Mouse (Mus musculus) embryonic facial prominence, embryonic 10.5 days (tissue): ENCODE data around the gene Cd200r1. TPM values are rescaled to one million over a fixed set of nuclear protein-coding genes. Genes with fewer than 3 reads are reported as not detected.

Experiments used
- DNase-seq: peaks from one replicate; pipeline ENCODE4 v3.0.0-alpha.2; 2017; ENCODE audit warnings: low spot score
- H3K27ac ChIP-seq: fragments of 300-500 bp; sonication (generic); replicated peaks from 2 replicates; pipeline ENCODE4 v1.5.1; 2016; ENCODE audit warnings: mild to moderate bottlenecking
- H3K27me3 ChIP-seq: fragments of 300-500 bp; sonication (generic); replicated peaks from 2 replicates; pipeline ENCODE4 v1.6.1; 2016; ENCODE audit warnings: low read depth, mild to moderate bottlenecking; ENCODE audit not compliant: poor library complexity, severe bottlenecking
- H3K36me3 ChIP-seq: fragments of 300-500 bp; sonication (generic); replicated peaks from 2 replicates; pipeline ENCODE4 v1.6.1; 2016; ENCODE audit warnings: mild to moderate bottlenecking, moderate library complexity
- H3K4me1 ChIP-seq: fragments of 300-500 bp; sonication (generic); 2 replicates; pipeline ENCODE4 v1.6.1; 2016
- H3K4me3 ChIP-seq: fragments of 300-500 bp; sonication (generic); 2 replicates; pipeline ENCODE4 v1.5.1; 2016; ENCODE audit warnings: mild to moderate bottlenecking, moderate library complexity
- H3K9me3 ChIP-seq: fragments of 300-500 bp; sonication (generic); 2 replicates; pipeline ENCODE4 v1.6.1; 2016; ENCODE audit warnings: mild to moderate bottlenecking
- WGBS: fragments of 180-500 bp; shearing (Covaris S2); methylation state at CpG from one replicate; pipeline ENCODE4 v1.1.7; 2016; 5-methylcytosine and 5-hydroxymethylcytosine counted together
- polyA plus RNA-seq: library from polyadenylated mRNA; unstranded; fragments of >200 nt; fragmentation: Nextera tagmentation; extraction: Ambion mirVana; gene quantifications from 2 replicates; pipeline ENCODE4 v1.2.1, GENCODE M21; 2016

The Cd200r1 gene
- polyA plus RNA-seq = 0.15 and 0.16 TPM in 2 replicates

GRCm38 (mm10) chr16:44765555-44766319, at the start of gene Cd200r1:
Gene Cd200r1 (plus strand): TSS chr16:44765736.
- Histone ChIP-seq H3K4me1 (no peaks in the 10 kb centered on the region), H3K4me3 (no peak within 1 kb of the TSS), H3K9me3 (no peaks in the 10 kb centered on the region), H3K27me3 (no peaks in the 10 kb centered on the region), H3K27ac (no peak within 1 kb of the TSS), H3K36me3 (no peaks in the 10 kb centered on the region)
- WGBS = 83% methylated on average over 22 of the region's 22 CpGs
- DNase-seq = no peak

- no peaks in the 10 kb centered on the region for H3K9me3 ChIP-seq
- WGBS = 44% methylated on average over 10 of the region's 10 CpGs
- no peak overlapping the region for H3K4me3 ChIP-seq
- peaks cover 15% of the 10 kb centered on the region for H3K36me3 ChIP-seq
- peak overlapping the region; percentile 61 for H3K27ac ChIP-seq
- peaks cover 10% of the 10 kb centered on the region for H3K4me1 ChIP-seq
- peak; percentile 32 for DNase-seq
- H3K27me3 ChIP-seq = no peaks in the 10 kb centered on the region
Observed at GRCm38 (mm10) chr16:44716305-44717140, 49.0 kb upstream of the Cd200r1 start.

- Histone ChIP-seq H3K4me1 (peaks cover 10% of the 10 kb centered on the region), H3K27ac (no peak overlapping the region), H3K9me3 (no peaks in the 10 kb centered on the region), H3K36me3 (peaks cover 15% of the 10 kb centered on the region), H3K27me3 (no peaks in the 10 kb centered on the region), H3K4me3 (no peak overlapping the region)
- DNase-seq = no peak
- WGBS = 79% methylated on average over 2 of the region's 2 CpGs
Observed at GRCm38 (mm10) chr16:44717141-44717634, 48.3 kb upstream of the Cd200r1 start.

DNA sequence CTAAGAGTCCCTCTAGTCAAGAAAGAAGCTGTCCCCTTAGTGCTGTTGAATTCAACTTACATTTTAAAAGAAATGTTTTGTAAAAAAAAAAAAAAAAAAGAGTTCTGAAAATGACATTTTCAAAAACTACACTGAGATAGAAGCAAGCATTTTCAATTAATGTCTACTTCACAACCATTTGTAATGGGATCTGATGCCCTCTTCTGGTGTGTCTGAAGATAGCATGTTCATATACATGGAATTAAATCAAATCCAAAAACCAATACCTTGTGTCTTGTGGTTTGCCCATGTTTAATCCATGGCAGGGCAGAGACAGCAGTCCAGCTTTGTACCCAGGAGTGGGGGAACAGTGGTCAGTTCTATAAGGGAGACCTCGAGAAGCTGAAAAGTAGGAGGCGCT, 47.7 kb upstream of the Cd200r1 start:
- DNase-seq = no peak
- peaks cover 12% of the 10 kb centered on the region for H3K4me1 ChIP-seq
- H3K27ac ChIP-seq = no peak overlapping the region
- H3K36me3 ChIP-seq = peaks cover 15% of the 10 kb centered on the region
- H3K27me3 ChIP-seq = no peaks in the 10 kb centered on the region
- 69% methylated on average over 2 of the region's 2 CpGs for WGBS
- H3K4me3 ChIP-seq = no peak overlapping the region
- no peaks in the 10 kb centered on the region for H3K9me3 ChIP-seq

- WGBS = 84% methylated on average over 7 of the region's 7 CpGs
- no peak overlapping the region for H3K4me3 ChIP-seq
- no peak for DNase-seq
- H3K36me3 ChIP-seq = peaks cover 15% of the 10 kb centered on the region
- H3K9me3 ChIP-seq = no peaks in the 10 kb centered on the region
- peaks cover 20% of the 10 kb centered on the region for H3K4me1 ChIP-seq
- no peaks in the 10 kb centered on the region for H3K27me3 ChIP-seq
- no peak overlapping the region for H3K27ac ChIP-seq
Observed at GRCm38 (mm10) chr16:44719349-44719748, 46.2 kb upstream of the Cd200r1 start.

GRCm38 (mm10) chr16:44720518-44720917, 45.0 kb upstream of the Cd200r1 start:
- WGBS = 73% methylated on average over 3 of the region's 3 CpGs
- Histone ChIP-seq H3K27ac (no peak overlapping the region), H3K4me3 (no peak overlapping the region), H3K9me3 (no peaks in the 10 kb centered on the region), H3K27me3 (no peaks in the 10 kb centered on the region), H3K36me3 (peaks cover 15% of the 10 kb centered on the region), H3K4me1 (peaks cover 25% of the 10 kb centered on the region)
- DNase-seq = no peak

- DNase-seq = no peak
- H3K27me3 ChIP-seq = no peaks in the 10 kb centered on the region
- H3K4me3 ChIP-seq = no peak overlapping the region
- peaks cover 24% of the 10 kb centered on the region for H3K36me3 ChIP-seq
- WGBS = 84% methylated on average over 2 of the region's 2 CpGs
- H3K9me3 ChIP-seq = no peaks in the 10 kb centered on the region
- H3K4me1 ChIP-seq = peaks cover 21% of the 10 kb centered on the region
- no peak overlapping the region for H3K27ac ChIP-seq
Observed at GRCm38 (mm10) chr16:44722666-44723065, 42.9 kb upstream of the Cd200r1 start.

- Histone ChIP-seq H3K9me3 (no peaks in the 10 kb centered on the region), H3K36me3 (peaks cover 39% of the 10 kb centered on the region), H3K4me1 (peaks cover 21% of the 10 kb centered on the region), H3K27me3 (no peaks in the 10 kb centered on the region), H3K27ac (peak within 1 kb of the TSS; percentile 96), H3K4me3 (peak within 1 kb of the TSS; percentile 74)
- peak; percentile 95 for DNase-seq
- under 1% methylated on average over 64 of the region's 64 CpGs for WGBS
Observed at GRCm38 (mm10) chr16:44724083-44724787, 41.3 kb upstream of the Cd200r1 start, which contains the start of gene Nepro. Gene Nepro (plus strand): TSS chr16:44724301.

GRCm38 (mm10) chr16:44724847-44725246, 40.7 kb upstream of the Cd200r1 start:
- peak overlapping the region; percentile 96 for H3K27ac ChIP-seq
- peak; percentile 79 for DNase-seq
- under 1% methylated on average over 14 of the region's 14 CpGs for WGBS
- H3K27me3 ChIP-seq = no peaks in the 10 kb centered on the region
- peaks cover 39% of the 10 kb centered on the region for H3K36me3 ChIP-seq
- H3K4me1 ChIP-seq = peaks cover 21% of the 10 kb centered on the region
- no peaks in the 10 kb centered on the region for H3K9me3 ChIP-seq
- peak overlapping the region; percentile 74 for H3K4me3 ChIP-seq

DNA sequence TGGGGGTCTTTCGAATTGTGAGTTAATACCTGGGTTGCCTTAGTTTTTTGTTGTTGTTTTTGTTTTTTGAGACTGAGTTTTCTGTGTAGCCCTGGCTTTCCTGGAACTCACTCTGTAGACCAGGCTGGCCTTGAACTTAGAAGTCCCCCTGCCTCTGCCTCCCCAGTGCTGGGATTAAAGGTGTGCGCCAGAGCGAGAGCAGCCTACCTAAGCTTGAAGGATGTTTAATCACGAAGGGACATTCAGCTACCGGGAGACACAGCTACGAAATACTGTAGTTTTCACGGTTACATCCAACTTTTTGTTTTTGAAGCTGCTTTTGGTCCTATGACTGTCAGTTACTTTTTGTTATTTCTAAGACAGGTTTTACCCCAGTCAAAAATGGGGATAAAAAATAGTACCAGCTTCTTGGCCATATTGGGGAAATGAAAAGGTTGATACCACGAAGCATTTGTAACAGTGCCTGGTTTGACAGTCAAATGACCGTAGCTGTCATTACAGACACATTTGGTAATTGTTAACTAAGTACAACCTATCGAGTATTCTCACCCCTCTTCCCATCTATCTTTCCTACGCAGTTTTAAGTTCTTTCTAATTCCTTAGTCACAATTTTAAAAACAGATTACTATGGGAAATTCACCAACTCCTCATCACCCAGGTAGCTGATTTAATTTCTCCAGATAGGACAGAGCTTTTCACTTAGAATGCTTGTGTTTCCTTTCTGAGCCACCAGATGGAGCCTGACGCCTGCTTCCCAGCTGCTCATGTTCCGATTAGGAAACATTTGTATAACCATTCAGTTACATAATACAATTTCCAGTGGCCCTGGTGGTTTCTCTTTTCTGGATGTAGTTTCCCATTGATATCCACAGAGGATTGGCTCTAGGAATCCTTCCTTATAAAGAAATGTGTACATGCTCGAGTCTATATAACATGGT, 40.0 kb upstream of the Cd200r1 start:
- Histone ChIP-seq H3K36me3 (peaks cover 39% of the 10 kb centered on the region), H3K4me3 (peak overlapping the region; percentile 74), H3K9me3 (no peaks in the 10 kb centered on the region), H3K4me1 (peaks cover 21% of the 10 kb centered on the region), H3K27ac (peak overlapping the region; percentile 96; the same call in 1 of the 2 replicates), H3K27me3 (no peaks in the 10 kb centered on the region)
- 51% methylated on average over 14 of the region's 14 CpGs for WGBS
- DNase-seq = peak; percentile 66

GRCm38 (mm10) chr16:44727525-44727924, 38.0 kb upstream of the Cd200r1 start:
- no peak overlapping the region for H3K4me3 ChIP-seq
- peaks cover 58% of the 10 kb centered on the region for H3K36me3 ChIP-seq
- H3K4me1 ChIP-seq = peaks cover 21% of the 10 kb centered on the region
- WGBS = 97% methylated on average over 3 of the region's 3 CpGs
- DNase-seq = no peak
- H3K27ac ChIP-seq = no peak overlapping the region
- H3K27me3 ChIP-seq = no peaks in the 10 kb centered on the region
- no peaks in the 10 kb centered on the region for H3K9me3 ChIP-seq
